Comparison of ENCODE assay signal across 8 mouse cellular contexts in the genomic region with DNA sequence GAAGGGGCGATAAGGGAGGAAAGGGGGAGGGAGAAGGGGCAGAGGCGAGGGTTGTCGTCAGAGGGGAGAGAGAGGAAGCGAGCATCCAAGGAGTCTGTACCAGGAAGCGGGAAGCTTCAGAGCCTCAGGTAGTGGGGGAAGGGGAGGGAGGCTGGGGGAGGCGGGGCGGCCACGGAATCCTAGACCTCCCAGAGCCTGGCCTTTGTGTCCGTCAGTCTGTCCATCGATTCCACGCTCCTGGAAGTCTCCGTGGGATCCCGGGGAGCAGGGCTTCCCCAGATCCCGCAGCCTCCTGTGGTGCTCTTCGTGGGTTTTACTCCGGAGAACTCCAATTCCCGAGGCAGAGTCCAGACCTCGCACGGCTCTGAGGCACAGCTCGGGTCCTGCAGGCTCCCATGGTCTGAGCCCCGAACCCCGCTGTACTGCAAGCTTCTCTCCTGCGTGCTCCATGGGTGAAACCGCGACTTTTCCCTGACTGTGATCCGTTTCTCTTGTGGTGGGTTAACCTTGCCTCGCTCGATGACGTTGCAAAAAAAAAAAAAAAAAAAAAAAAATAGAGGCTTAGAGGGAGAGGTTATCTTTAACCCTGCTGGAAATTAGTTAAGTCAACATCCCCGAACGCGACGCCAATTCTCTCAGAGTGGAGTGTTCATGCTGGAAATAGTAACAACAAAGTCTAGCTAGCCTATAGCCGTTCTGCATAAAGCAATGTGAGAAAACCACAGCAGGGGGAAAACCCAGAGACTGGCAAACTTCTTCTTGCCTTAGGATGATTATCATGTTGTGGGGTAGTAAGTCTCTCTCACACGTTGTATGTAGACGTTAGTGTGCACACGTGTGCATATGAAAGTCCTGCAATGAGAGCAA. TPM values are rescaled to one million over a fixed set of nuclear protein-coding genes. Genes with fewer than 3 reads are reported as not detected.
DNase-seq lines count a peak whose midpoint lies in the region; ATAC-seq and TF ChIP-seq lines count a peak whose summit lies in the region.

No protein-coding gene starts in this region.

- H3K4me2 ChIP-seq in midbrain, embryonic 15.5 days = peak overlapping the region; percentile 96

- no peaks in the 10 kb centered on the region for H3K36me3 ChIP-seq in midbrain, embryonic 15.5 days (replicated peaks)

- H3K9ac ChIP-seq in midbrain, embryonic 15.5 days = peak overlapping the region; percentile 46; the same call in 1 of the 2 replicates

- no peak for TF ChIP-seq POLR2A in bone marrow macrophage, adult 2 months (IDR thresholded peaks at IDR 0.05; ENCODE audit: borderline replicate concordance, low read depth, low read length)

- no peak for TF ChIP-seq CTCF in left cerebral cortex, adult 2 months (IDR thresholded peaks at IDR 0.05)
- no peak for TF ChIP-seq CTCF in bone marrow macrophage, adult 2 months (IDR thresholded peaks at IDR 0.05; ENCODE audit: low read depth, low read length)

- WGBS in midbrain, embryonic 15.5 days = 1% methylated on average over 32 of the region's 37 CpGs

- no peak for DNase-seq in left cerebral cortex, adult 2 months (ENCODE audit: extremely low spot score in 1 of 2, low spot score in 2 of 2)
- DNase-seq in left cerebral cortex, adult 11 months (ENCODE audit: low spot score) = no peak
- DNase-seq in kidney, postnatal 10 days = peak; percentile 55
- DNase-seq in yolk sac, embryonic 10.5 days (ENCODE audit: low spot score) = peak; percentile 48
- no peak for DNase-seq in urinary bladder, adult 18-20 months (ENCODE audit: low spot score in 2 of 2)

- H3K4me1 ChIP-seq in bone marrow macrophage, adult 2 months (ENCODE audit: control insufficient read depth, insufficient read depth, low read length) = 0 out of 2 replicates have a peak, but pooled peaks cover 4% of the 10 kb centered on the region
- peaks cover 16% of the 10 kb centered on the region for H3K4me1 ChIP-seq in midbrain, embryonic 15.5 days

- H3K27ac ChIP-seq in left cerebral cortex, adult 2 months = peak overlapping the region; percentile 74
- H3K27ac ChIP-seq in bone marrow macrophage, adult 2 months (ENCODE audit: insufficient read depth, low read depth, low read length) = no peak overlapping the region
- no peak overlapping the region for H3K27ac ChIP-seq in midbrain, embryonic 15.5 days

- H3K27me3 ChIP-seq in midbrain, embryonic 15.5 days (replicated peaks) = no peaks in the 10 kb centered on the region

- peak overlapping the region; percentile 53 for H3K4me3 ChIP-seq in left cerebral cortex, adult 2 months
- H3K4me3 ChIP-seq in bone marrow macrophage, adult 2 months (ENCODE audit: insufficient read depth, low read length) = peak overlapping the region; percentile 49
- peak overlapping the region; percentile 44 for H3K4me3 ChIP-seq in midbrain, embryonic 15.5 days

- no peaks in the 10 kb centered on the region for H3K9me3 ChIP-seq in midbrain, embryonic 15.5 days

- intact Hi-C loops in left cerebral cortex, adult 2 months (cut with DNase I) = loop anchor here (2.0 kb wide), 1 partner anchor 49 kb away; no protein-coding TSS in a partner anchor

- peak; percentile 77 for ATAC-seq in granulocyte monocyte progenitor cell, adult 5-6 weeks (replicated peaks; ENCODE audit: poor library complexity, severe bottlenecking)
- peak; percentile 67 for ATAC-seq in midbrain, embryonic 15.5 days (replicated peaks)

RNA-seq across cellular contexts. Expression of a gene that starts 20.6 kb away (rescaled TPM):
- total RNA-seq in left cerebral cortex, adult 2 months (2021) = 10 to 100 TPM; 34.0 to 39.1 TPM
- 0.78 TPM in 1 of 2 replicates, not detected in the other for polyA plus RNA-seq in bone marrow macrophage, adult 2 months (2012; ENCODE audit: insufficient read depth, insufficient read length, missing spikeins)
- total RNA-seq in granulocyte monocyte progenitor cell, adult 5-6 weeks (2014; fragmentation: Nextera tagmentation) = 4.6 TPM in 1 of 2 replicates, not detected in the other
- 3.8 TPM in 1 of 2 replicates, not detected in the other for total RNA-seq in granulocyte monocyte progenitor cell, adult 5-6 weeks (2017)
- polyA plus RNA-seq in midbrain, embryonic 15.5 days (2015; fragmentation: Nextera tagmentation; extraction: Ambion mirVana) = 6.5 and 8.6 TPM in 2 replicates

Comparison
In these comparisons a context has a peak if more than half of its experiments do, and no peak if none do; other contexts are left out.
1. DNase-seq: peak in kidney, postnatal 10 days (single experiment) and yolk sac, embryonic 10.5 days (single experiment); none in left cerebral cortex, adult 2 months (0 of 2), left cerebral cortex, adult 11 months (single experiment) and urinary bladder, adult 18-20 months (0 of 2).
2. RNA of a gene that starts 20.6 kb away (total RNA-seq): 34.0 to 39.1 TPM in left cerebral cortex, adult 2 months; 3.8 to 4.6 TPM in granulocyte monocyte progenitor cell, adult 5-6 weeks; every median in the first group is over 4 times any median in the second.
3. Peak in every context shown above with its lines, with median percentiles within 50 percentile points of each other: H3K4me3 ChIP-seq.